Mouse (Mus musculus): ENCODE data around the gene Olfr1394. TPM values are rescaled to one million over a fixed set of nuclear protein-coding genes. Genes with fewer than 3 reads are reported as not detected.

The Olfr1394 gene
- polyA plus RNA-seq, 1 experiment from 2014 or later: not detected

GRCm38 (mm10) chr11:49114158-49114557 lies 40.0 kb upstream of the Olfr1394 start:
- 53% methylated on average over 2 of the region's 2 CpGs for WGBS
- Histone ChIP-seq H3K27me3 (ENCODE audit: control insufficient read depth, insufficient read depth, low read length) (no peaks in the 10 kb centered on the region), H3K4me3 (ENCODE audit: low read depth, low read length) (no peak overlapping the region), H3K9ac (ENCODE audit: low read length) (no peak overlapping the region), H3K36me3 (ENCODE audit: control insufficient read depth, insufficient read depth, low read length) (no peaks in the 10 kb centered on the region), H3K4me2 (replicated peaks; ENCODE audit: low read depth) (no peak overlapping the region), H3K9me3 (ENCODE audit: control insufficient read depth, low read length) (no peaks in the 10 kb centered on the region), H3K27ac (replicated peaks) (no peak overlapping the region), H3K4me1 (replicated peaks; ENCODE audit: control insufficient read depth, insufficient read depth) (no peaks in the 10 kb centered on the region)
- no peak for TF ChIP-seq CTCF (IDR thresholded peaks at IDR 0.05; ENCODE audit: low read depth)
- no peak for TF ChIP-seq EP300 (optimal IDR thresholded peaks at IDR 0.05)
- no peak for DNase-seq (ENCODE audit: low spot score)
- no peak for ATAC-seq (ENCODE audit: low FRiP score, low TSS enrichment)

DNA sequence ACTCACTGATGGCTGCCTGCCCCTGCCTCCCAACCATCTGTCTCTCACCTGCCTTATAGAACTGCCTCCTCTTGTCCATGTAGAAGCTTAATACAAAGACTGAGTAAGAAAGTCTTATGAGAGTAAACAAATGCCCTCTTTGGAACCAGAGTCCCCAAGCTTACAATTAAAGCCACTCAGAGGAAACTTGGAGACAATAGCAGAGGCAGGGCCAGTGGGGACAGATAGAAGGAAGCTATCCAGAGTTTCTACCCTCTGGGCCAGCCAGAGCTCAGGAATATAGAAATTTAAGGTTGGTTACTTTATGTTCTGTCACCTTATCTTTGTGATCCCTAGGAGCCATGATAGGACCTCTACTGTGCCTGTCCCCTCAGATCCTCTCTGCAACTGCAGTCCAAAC lies 39.4 kb upstream of the Olfr1394 start, which contains the start of gene Olfr1396:
Olfr1396 (minus strand) TSS at position 101 of the 400 bp plus-strand sequence.
- no peak for TF ChIP-seq EP300 (optimal IDR thresholded peaks at IDR 0.05)
- no peak for TF ChIP-seq CTCF (IDR thresholded peaks at IDR 0.05; ENCODE audit: low read depth)
- H3K9me3 ChIP-seq (ENCODE audit: control insufficient read depth, low read length): no peaks in the 10 kb centered on the region
- no peaks in the 10 kb centered on the region for H3K27me3 ChIP-seq (ENCODE audit: control insufficient read depth, insufficient read depth, low read length)
- DNase-seq (ENCODE audit: low spot score) (no peak), ATAC-seq (ENCODE audit: low FRiP score, low TSS enrichment) (no peak)
- H3K4me1 ChIP-seq (replicated peaks; ENCODE audit: control insufficient read depth, insufficient read depth): no peaks in the 10 kb centered on the region
- no peak within 1 kb of the TSS for H3K4me2 ChIP-seq (replicated peaks; ENCODE audit: low read depth)
- no peak within 1 kb of the TSS for H3K27ac ChIP-seq (replicated peaks)
- no peaks in the 10 kb centered on the region for H3K36me3 ChIP-seq (ENCODE audit: control insufficient read depth, insufficient read depth, low read length)
- H3K4me3 ChIP-seq (ENCODE audit: low read depth, low read length): no peak within 1 kb of the TSS
- H3K9ac ChIP-seq (ENCODE audit: low read length): no peak within 1 kb of the TSS

DNA sequence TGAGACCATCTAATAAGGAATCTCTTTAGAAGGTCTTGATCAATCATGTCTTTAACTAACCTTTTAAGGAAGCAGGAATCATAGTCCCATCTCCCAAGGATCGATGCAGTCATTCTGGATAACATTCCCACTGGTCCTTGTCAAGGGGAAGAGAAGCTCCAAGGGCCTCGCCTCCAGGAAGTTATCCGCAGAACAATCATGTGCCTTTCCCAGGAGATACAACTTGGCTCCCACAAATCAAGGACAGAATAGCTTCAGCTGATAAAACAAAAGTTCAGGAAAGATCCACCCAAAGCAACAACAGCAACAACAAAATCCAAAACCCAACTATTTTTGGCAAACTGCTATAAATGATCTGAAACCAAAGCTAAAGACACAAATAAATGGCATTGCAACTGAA lies 34.5 kb upstream of the Olfr1394 start:
- H3K4me2 ChIP-seq (replicated peaks; ENCODE audit: low read depth): no peak overlapping the region
- WGBS: 87% methylated on average over 3 of the region's 3 CpGs
- H3K27me3 ChIP-seq (ENCODE audit: control insufficient read depth, insufficient read depth, low read length): no peaks in the 10 kb centered on the region
- no peak overlapping the region for H3K4me3 ChIP-seq (ENCODE audit: low read depth, low read length)
- no peak overlapping the region for H3K27ac ChIP-seq (replicated peaks)
- no peaks in the 10 kb centered on the region for H3K4me1 ChIP-seq (replicated peaks; ENCODE audit: control insufficient read depth, insufficient read depth)
- TF ChIP-seq CTCF (IDR thresholded peaks at IDR 0.05; ENCODE audit: low read depth) (no peak), EP300 (optimal IDR thresholded peaks at IDR 0.05) (no peak)
- no peak overlapping the region for H3K9ac ChIP-seq (ENCODE audit: low read length)
- no peak for DNase-seq (ENCODE audit: low spot score)
- no peak for ATAC-seq (ENCODE audit: low FRiP score, low TSS enrichment)
- H3K36me3 ChIP-seq (ENCODE audit: control insufficient read depth, insufficient read depth, low read length): no peaks in the 10 kb centered on the region
- H3K9me3 ChIP-seq (ENCODE audit: control insufficient read depth, low read length): no peaks in the 10 kb centered on the region

DNA sequence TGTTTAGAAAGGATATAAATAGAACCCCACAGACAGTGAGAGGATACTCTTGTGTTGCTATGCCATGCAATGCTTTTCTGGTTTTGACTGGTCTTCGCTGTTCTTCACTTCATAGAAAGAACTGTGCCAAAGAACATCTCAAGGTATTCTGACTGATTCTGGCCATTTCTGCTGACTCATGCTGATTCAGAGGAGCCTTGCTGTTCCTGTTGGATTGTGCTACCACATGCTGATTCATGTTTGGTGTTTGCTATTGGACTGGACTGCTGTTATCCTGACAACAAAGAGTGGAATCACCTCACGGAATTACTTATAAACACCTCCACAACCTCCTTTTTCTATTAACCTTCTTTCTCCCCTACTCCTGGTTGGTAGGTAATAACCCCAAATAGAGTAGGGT lies 30.0 kb upstream of the Olfr1394 start:
- H3K36me3 ChIP-seq (ENCODE audit: control insufficient read depth, insufficient read depth, low read length): no peaks in the 10 kb centered on the region
- no peak overlapping the region for H3K4me2 ChIP-seq (replicated peaks; ENCODE audit: low read depth)
- no peak overlapping the region for H3K27ac ChIP-seq (replicated peaks)
- H3K4me1 ChIP-seq (replicated peaks; ENCODE audit: control insufficient read depth, insufficient read depth): no peaks in the 10 kb centered on the region
- no peak overlapping the region for H3K9ac ChIP-seq (ENCODE audit: low read length)
- DNase-seq (ENCODE audit: low spot score) (no peak), ATAC-seq (ENCODE audit: low FRiP score, low TSS enrichment) (no peak)
- no peaks in the 10 kb centered on the region for H3K27me3 ChIP-seq (ENCODE audit: control insufficient read depth, insufficient read depth, low read length)
- TF ChIP-seq CTCF (IDR thresholded peaks at IDR 0.05; ENCODE audit: low read depth): no peak
- TF ChIP-seq EP300 (optimal IDR thresholded peaks at IDR 0.05): no peak
- WGBS: 81% methylated on average over 2 of the region's 2 CpGs
- H3K4me3 ChIP-seq (ENCODE audit: low read depth, low read length): no peak overlapping the region
- H3K9me3 ChIP-seq (ENCODE audit: control insufficient read depth, low read length): no peaks in the 10 kb centered on the region

GRCm38 (mm10) chr11:49141974-49142373 lies 12.2 kb upstream of the Olfr1394 start, which contains the start of gene Olfr1395:
Gene Olfr1395, plus strand, starts transcription at chr11:49142274.
- H3K9me3 ChIP-seq (ENCODE audit: control insufficient read depth, low read length): no peaks in the 10 kb centered on the region
- no peak within 1 kb of the TSS for H3K4me3 ChIP-seq (ENCODE audit: low read depth, low read length)
- TF ChIP-seq CTCF (IDR thresholded peaks at IDR 0.05; ENCODE audit: low read depth): no peak
- no peak for TF ChIP-seq EP300 (optimal IDR thresholded peaks at IDR 0.05)
- ATAC-seq (ENCODE audit: low FRiP score, low TSS enrichment) (no peak), DNase-seq (ENCODE audit: low spot score) (no peak)
- 85% methylated on average over 6 of the region's 6 CpGs for WGBS
- no peaks in the 10 kb centered on the region for H3K4me1 ChIP-seq (replicated peaks; ENCODE audit: control insufficient read depth, insufficient read depth)
- H3K27ac ChIP-seq (replicated peaks): no peak within 1 kb of the TSS
- H3K36me3 ChIP-seq (ENCODE audit: control insufficient read depth, insufficient read depth, low read length): no peaks in the 10 kb centered on the region
- no peak within 1 kb of the TSS for H3K9ac ChIP-seq (ENCODE audit: low read length)
- no peak within 1 kb of the TSS for H3K4me2 ChIP-seq (replicated peaks; ENCODE audit: low read depth)
- H3K27me3 ChIP-seq (ENCODE audit: control insufficient read depth, insufficient read depth, low read length): no peaks in the 10 kb centered on the region

DNA sequence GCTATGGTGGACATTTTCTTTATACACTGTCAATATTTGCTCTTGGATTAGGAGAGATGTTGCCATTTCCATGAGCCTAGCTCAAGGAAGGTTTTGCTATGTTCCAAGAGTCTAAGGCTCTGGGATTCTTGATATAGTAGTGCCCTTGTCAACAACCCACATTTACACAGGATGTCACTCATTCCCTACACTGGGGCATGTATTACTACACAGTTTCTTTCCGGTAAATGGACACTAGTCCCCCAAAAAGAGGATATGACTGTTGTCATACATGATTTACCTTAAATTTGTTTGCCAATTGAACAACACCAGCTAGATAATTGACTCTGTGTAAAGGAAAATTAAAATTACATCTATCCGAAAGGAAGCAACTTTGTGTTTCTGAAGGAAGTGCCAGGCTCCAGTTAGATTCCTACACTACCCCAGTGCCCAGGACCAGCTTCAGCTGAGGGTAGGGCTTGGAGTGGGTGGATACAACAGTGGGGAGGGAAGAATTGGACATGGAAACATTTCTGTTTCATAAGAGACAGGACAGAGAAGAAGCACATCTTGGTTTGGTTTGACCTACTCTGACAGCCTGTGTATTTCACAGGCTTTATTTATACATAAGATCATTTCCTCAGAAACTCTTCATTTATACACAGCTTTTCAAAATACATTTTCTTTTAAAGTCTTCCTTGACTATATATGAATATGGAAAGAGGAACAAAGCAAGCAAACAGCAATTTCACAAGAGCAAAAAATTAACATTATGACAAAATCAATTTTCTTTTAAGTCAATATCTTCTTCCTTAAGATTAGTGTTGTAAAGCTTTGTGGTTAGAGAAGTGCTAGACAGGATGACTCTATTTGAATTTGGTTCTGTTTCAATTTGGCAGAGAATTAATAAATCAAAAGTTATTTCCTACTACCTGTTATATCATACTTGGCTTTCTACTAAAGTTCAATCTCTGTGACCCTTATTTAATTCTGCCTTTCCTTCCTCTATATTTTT lies 2.9 kb downstream of the Olfr1394 start:
- no peaks in the 10 kb centered on the region for H3K4me1 ChIP-seq (replicated peaks; ENCODE audit: control insufficient read depth, insufficient read depth)
- H3K4me2 ChIP-seq (replicated peaks; ENCODE audit: low read depth): no peak overlapping the region
- 69% methylated on average over 2 of the region's 2 CpGs for WGBS
- H3K36me3 ChIP-seq (ENCODE audit: control insufficient read depth, insufficient read depth, low read length): no peaks in the 10 kb centered on the region
- TF ChIP-seq CTCF (IDR thresholded peaks at IDR 0.05; ENCODE audit: low read depth): no peak
- no peak for TF ChIP-seq EP300 (optimal IDR thresholded peaks at IDR 0.05)
- H3K9me3 ChIP-seq (ENCODE audit: control insufficient read depth, low read length): no peaks in the 10 kb centered on the region
- no peak overlapping the region for H3K9ac ChIP-seq (ENCODE audit: low read length)
- ATAC-seq (ENCODE audit: low FRiP score, low TSS enrichment) (no peak), DNase-seq (ENCODE audit: low spot score) (no peak)
- H3K4me3 ChIP-seq (ENCODE audit: low read depth, low read length): no peak overlapping the region
- no peaks in the 10 kb centered on the region for H3K27me3 ChIP-seq (ENCODE audit: control insufficient read depth, insufficient read depth, low read length)
- H3K27ac ChIP-seq (replicated peaks): no peak overlapping the region

All from stomach, postnatal 0 days (tissue).